Mouse (Mus musculus): Measurements from ENCODE around the gene Slamf1. TPM values are rescaled to one million over a fixed set of nuclear protein-coding genes. Genes with fewer than 3 reads are reported as not detected.

Slamf1 gene
- polyA plus RNA-seq (2012; rRNA removed) = 0.25 and 0.54 TPM in 2 replicates

- no peak for DNase-seq
- no peak within 1 kb of the TSS for H3K4me3 ChIP-seq (replicated peaks; ENCODE audit: extremely low read depth, low read depth, low read length)
- 19% methylated on average over 6 of the region's 6 CpGs for WGBS
- no peak for TF ChIP-seq POLR2A (IDR thresholded peaks at IDR 0.05; ENCODE audit: borderline replicate concordance, extremely low read depth, low read depth, low read length)
- TF ChIP-seq CTCF (IDR thresholded peaks at IDR 0.05; ENCODE audit: insufficient read depth, low read length) = no peak
- H3K4me1 ChIP-seq (ENCODE audit: control insufficient read depth, insufficient read depth, low read length) = no peaks in the 10 kb centered on the region
Observed at GRCm38 (mm10) chr1:171766898-171767297, at the start of gene Slamf1. TSS of gene Slamf1 (plus strand) at chr1:171767127.

DNA sequence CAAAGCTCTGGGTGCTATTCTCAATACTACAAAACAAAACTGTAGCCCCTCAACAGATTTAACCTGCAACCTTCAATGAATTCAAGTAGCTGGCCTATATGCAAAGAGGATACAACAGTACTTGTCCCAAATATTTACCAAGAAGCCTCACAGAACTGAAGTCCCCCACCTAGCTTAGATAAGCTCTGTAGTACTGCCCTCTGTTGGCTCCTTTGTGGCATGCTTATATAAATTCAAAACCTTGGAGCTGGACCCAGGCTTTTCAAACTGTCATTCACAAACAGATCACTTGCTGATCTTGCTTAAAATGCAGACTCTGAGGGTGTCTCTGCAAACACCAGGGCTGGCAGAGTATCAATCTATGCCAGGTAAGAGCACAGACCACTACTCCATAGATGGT lies 35.7 kb upstream of the Slamf1 start:
- no peak for TF ChIP-seq POLR2A (IDR thresholded peaks at IDR 0.05; ENCODE audit: borderline replicate concordance, extremely low read depth, low read depth, low read length)
- TF ChIP-seq CTCF (IDR thresholded peaks at IDR 0.05; ENCODE audit: insufficient read depth, low read length) = no peak
- Histone ChIP-seq H3K4me3 (replicated peaks; ENCODE audit: extremely low read depth, low read depth, low read length) (no peak overlapping the region), H3K4me1 (ENCODE audit: control insufficient read depth, insufficient read depth, low read length) (no peaks in the 10 kb centered on the region)
- no peak for DNase-seq

DNA sequence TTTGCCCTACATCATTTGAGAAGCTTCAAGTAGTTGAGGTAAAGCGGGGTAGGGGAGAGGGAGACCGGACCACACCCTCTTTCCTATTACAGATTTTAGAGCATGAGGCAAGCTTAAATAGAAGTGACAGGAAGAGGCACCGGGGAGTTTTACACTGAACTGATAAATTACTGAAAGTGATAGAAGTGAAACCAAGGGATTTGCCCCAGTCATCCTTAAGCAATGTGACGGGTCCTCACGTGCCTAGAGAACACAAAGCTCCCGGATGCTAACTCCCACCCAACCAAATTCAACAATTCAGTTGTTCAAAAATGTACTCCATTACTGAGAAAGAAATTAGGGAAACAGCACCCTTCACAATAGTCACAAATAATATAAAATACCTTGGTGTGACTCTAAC lies 32.0 kb upstream of the Slamf1 start:
- no peak for TF ChIP-seq CTCF (IDR thresholded peaks at IDR 0.05; ENCODE audit: insufficient read depth, low read length)
- TF ChIP-seq POLR2A (IDR thresholded peaks at IDR 0.05; ENCODE audit: borderline replicate concordance, extremely low read depth, low read depth, low read length) = no peak
- 70% methylated on average over 6 of the region's 6 CpGs for WGBS
- H3K4me1 ChIP-seq (ENCODE audit: control insufficient read depth, insufficient read depth, low read length) = no peaks in the 10 kb centered on the region
- no peak overlapping the region for H3K4me3 ChIP-seq (replicated peaks; ENCODE audit: extremely low read depth, low read depth, low read length)
- DNase-seq = no peak

DNA sequence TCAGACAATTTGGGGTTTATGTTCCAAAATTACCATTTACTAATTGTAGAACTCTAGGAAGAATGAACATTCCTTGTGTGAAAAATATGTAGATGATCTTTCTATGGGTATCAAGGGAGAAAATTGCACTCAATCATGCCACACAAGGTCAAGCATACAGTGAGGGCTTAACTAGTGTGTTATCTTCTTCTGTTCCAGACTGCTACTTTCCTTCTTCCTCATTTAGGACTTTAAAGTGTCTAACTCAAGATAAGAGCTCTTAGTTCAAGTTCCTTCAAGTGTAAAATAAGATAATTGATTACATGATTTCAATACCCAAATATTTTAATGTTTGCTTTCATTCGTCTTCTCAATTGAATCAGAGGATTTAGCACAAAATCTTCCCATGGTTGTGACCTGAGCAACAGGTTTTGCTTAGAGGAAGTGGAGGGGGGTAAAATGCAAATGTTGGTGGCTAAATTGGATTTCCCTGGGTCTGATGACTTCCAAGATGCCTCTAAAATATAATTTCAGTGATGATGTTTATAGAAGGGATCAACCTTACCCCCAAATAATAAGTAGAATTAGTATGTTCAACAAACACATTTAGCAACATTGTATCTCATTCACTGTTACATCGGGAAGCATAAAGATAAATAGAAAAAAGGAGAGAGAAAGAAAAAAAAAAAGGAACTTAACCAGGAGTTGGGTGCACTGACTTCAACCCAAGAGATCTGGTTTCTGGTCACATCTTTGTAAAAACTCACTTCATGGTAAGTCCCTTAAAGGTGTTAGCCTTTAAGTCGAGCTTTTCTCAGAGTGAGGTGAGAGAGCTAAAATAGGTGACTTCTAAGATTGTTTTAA lies 18.6 kb upstream of the Slamf1 start:
- 69% methylated on average over 3 of the region's 3 CpGs for WGBS
- DNase-seq = no peak

DNA sequence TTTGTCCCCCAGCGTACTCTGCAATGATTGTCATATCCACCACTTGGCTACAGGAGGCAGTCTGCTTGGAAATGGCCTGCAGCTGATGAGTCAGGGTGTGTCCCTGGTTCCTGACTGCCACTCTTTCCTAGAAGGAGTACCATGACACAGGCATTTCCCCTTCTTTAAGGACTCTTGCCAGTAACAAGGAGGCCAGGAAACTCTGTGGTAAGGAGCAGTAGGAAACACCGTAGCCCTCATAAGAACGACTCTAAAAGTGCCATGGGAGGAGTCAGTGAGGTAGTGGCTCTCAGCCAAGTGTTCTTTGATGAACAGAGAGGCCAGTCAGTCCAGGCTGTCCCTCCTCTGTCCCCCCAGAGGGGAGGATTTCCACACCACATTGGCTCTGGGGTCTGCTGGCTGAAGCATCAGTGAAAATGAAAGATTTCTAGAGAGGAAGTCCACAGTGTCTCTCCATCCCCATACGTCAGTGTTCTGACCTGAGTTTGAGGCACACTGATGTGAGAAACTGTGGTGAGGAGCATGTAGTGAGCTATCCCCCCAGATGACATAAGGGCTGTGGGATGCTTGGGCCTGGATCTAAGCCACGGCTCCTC lies 5.0 kb upstream of the Slamf1 start:
- H3K4me3 ChIP-seq (replicated peaks; ENCODE audit: extremely low read depth, low read depth, low read length) = no peak overlapping the region
- DNase-seq = no peak
- no peak for TF ChIP-seq POLR2A (IDR thresholded peaks at IDR 0.05; ENCODE audit: borderline replicate concordance, extremely low read depth, low read depth, low read length)
- no peak for TF ChIP-seq CTCF (IDR thresholded peaks at IDR 0.05; ENCODE audit: insufficient read depth, low read length)
- 37% methylated on average over 5 of the region's 5 CpGs for WGBS
- H3K4me1 ChIP-seq (ENCODE audit: control insufficient read depth, insufficient read depth, low read length) = no peaks in the 10 kb centered on the region

More for the DNA sequence above, 18.6 kb upstream of the Slamf1 start:
- no peak overlapping the region for H3K4me3 ChIP-seq (replicated peaks; ENCODE audit: extremely low read depth, low read depth, low read length)
- H3K4me1 ChIP-seq (ENCODE audit: control insufficient read depth, insufficient read depth, low read length) = no peaks in the 10 kb centered on the region
- TF ChIP-seq POLR2A (IDR thresholded peaks at IDR 0.05; ENCODE audit: borderline replicate concordance, extremely low read depth, low read depth, low read length) (no peak), CTCF (IDR thresholded peaks at IDR 0.05; ENCODE audit: insufficient read depth, low read length) (no peak)

DNA sequence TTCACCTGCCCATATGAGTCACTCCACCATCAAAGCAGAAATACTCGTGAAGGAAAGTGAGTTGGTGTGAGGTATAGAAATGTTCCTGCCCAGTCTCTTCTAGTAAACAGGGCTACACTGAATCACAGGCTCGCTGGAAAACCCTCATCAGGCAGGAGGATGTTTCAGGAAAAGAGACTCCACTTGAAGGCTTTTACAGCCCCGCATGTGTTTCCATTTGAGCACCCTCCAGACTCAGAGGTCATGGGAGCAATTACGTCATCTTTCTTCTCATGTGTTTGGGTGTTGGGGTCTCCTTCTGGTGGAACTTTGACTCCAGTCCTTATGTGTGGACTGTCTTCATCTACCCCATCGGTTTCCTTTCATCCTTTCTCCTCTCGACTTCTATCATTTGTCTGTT lies 4.1 kb downstream of the Slamf1 start:
- no peaks in the 10 kb centered on the region for H3K4me1 ChIP-seq (ENCODE audit: control insufficient read depth, insufficient read depth, low read length)
- WGBS = 62% methylated on average over 6 of the region's 6 CpGs
- DNase-seq = no peak
- no peak overlapping the region for H3K4me3 ChIP-seq (replicated peaks; ENCODE audit: extremely low read depth, low read depth, low read length)
- TF ChIP-seq CTCF (IDR thresholded peaks at IDR 0.05; ENCODE audit: insufficient read depth, low read length) (no peak), POLR2A (IDR thresholded peaks at IDR 0.05; ENCODE audit: borderline replicate concordance, extremely low read depth, low read depth, low read length) (no peak)

GRCm38 (mm10) chr1:171772121-171772735 lies 5.3 kb downstream of the Slamf1 start:
- TF ChIP-seq POLR2A (IDR thresholded peaks at IDR 0.05; ENCODE audit: borderline replicate concordance, extremely low read depth, low read depth, low read length) (no peak), CTCF (IDR thresholded peaks at IDR 0.05; ENCODE audit: insufficient read depth, low read length) (no peak)
- no peak for DNase-seq
- Histone ChIP-seq H3K4me3 (replicated peaks; ENCODE audit: extremely low read depth, low read depth, low read length) (no peak overlapping the region), H3K4me1 (ENCODE audit: control insufficient read depth, insufficient read depth, low read length) (no peaks in the 10 kb centered on the region)
- WGBS = 61% methylated on average over 8 of the region's 8 CpGs

GRCm38 (mm10) chr1:171773232-171773989 lies 6.5 kb downstream of the Slamf1 start:
- no peaks in the 10 kb centered on the region for H3K4me1 ChIP-seq (ENCODE audit: control insufficient read depth, insufficient read depth, low read length)
- WGBS = 65% methylated on average over 10 of the region's 10 CpGs
- H3K4me3 ChIP-seq (replicated peaks; ENCODE audit: extremely low read depth, low read depth, low read length) = no peak overlapping the region
- no peak for DNase-seq
- TF ChIP-seq CTCF (IDR thresholded peaks at IDR 0.05; ENCODE audit: insufficient read depth, low read length) (no peak), POLR2A (IDR thresholded peaks at IDR 0.05; ENCODE audit: borderline replicate concordance, extremely low read depth, low read depth, low read length) (no peak)

DNA sequence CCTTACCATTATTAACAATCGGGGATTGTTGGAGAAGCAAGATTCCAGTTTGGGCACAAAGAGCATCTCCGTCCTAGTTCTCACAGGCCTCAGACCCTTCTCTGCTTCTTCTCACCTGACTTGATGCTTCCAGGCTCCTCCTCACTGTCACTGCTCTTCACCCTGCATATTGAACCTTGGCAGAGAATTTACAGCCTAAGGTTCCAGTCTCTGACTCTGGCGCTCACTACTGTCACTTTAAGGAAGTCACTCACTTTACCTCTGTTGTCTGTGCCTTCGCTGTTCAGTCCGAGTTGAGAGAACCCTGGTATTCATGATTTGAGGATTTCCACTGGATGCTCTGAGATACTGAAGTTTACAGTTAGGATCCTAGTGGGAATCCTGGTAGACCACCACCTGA lies 7.3 kb downstream of the Slamf1 start:
- H3K4me1 ChIP-seq (ENCODE audit: control insufficient read depth, insufficient read depth, low read length) = no peaks in the 10 kb centered on the region
- DNase-seq = no peak
- 74% methylated on average over 5 of the region's 5 CpGs for WGBS
- TF ChIP-seq CTCF (IDR thresholded peaks at IDR 0.05; ENCODE audit: insufficient read depth, low read length) (no peak), POLR2A (IDR thresholded peaks at IDR 0.05; ENCODE audit: borderline replicate concordance, extremely low read depth, low read depth, low read length) (no peak)
- H3K4me3 ChIP-seq (replicated peaks; ENCODE audit: extremely low read depth, low read depth, low read length) = no peak overlapping the region
